Comparison of ENCODE assay signal across 1 mouse cellular context in the genomic region with DNA sequence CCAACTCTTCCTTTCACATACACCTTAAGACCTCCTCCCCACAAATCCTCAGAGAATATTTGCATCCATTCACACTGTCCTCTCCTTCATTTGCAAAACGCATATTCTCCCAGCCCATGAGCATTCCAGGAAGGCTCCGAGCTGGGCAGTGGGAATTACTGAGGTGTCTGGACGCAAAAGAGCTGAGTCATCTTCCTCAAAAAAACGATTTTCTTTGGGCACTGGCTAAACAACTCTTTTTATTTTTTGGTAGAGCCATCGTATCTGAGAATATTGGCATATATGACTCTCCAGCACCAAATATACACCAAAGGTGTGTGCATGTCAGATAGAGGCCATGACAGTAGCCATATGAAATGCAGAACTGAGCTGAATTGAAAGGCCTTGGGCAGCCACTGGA.
TF ChIP-seq lines count a peak whose summit lies in the region.

No protein-coding gene starts in this region.

TF ChIP-seq in CH12.LX, 34 proteins besides CTCF, POLR2A, EP300 and RAD21 (continued from another document):
- no peak for TF ChIP-seq TCF12 (IDR thresholded peaks at IDR 0.05; ENCODE audit: low read depth, low read length)
- no peak for TF ChIP-seq ELF1 (IDR thresholded peaks at IDR 0.05; ENCODE audit: low read depth, low read length)
- TF ChIP-seq ZKSCAN1 (IDR thresholded peaks at IDR 0.05; ENCODE audit: borderline replicate concordance, low read depth, low read length), result no peak
